Mouse (Mus musculus): ENCODE measurements at regions not wholly inside any gene's neighbourhood (a gene's known extent, or its start where the extent isn't known, plus 50 kb on each side); places are given as distances from the start of the nearest gene placed in this dataset.

- Histone ChIP-seq H3K36me3 (replicated peaks; ENCODE audit: low read length) (no peaks in the 10 kb centered on the region), H3K4me3 (replicated peaks) (no peak overlapping the region), H3K9me3 (no peaks in the 10 kb centered on the region), H3K4me1 (no peaks in the 10 kb centered on the region), H3K27me3 (replicated peaks) (no peaks in the 10 kb centered on the region)
- TF ChIP-seq FLI1 (IDR thresholded peaks at IDR 0.05; ENCODE audit: low read length) (no peak), GATA1 (IDR thresholded peaks at IDR 0.05; ENCODE audit: borderline replicate concordance, low read length) (no peak)
These were observed 374.3 kb upstream of the B430305J03Rik start for GRCm38 (mm10) chr3:61740088-61740487.

GRCm38 (mm10) chr3:61738528-61738927 lies 372.8 kb upstream of the B430305J03Rik start:
- Histone ChIP-seq H3K4me1 (no peaks in the 10 kb centered on the region), H3K9me3 (no peaks in the 10 kb centered on the region)
- TF ChIP-seq FLI1 (IDR thresholded peaks at IDR 0.05; ENCODE audit: low read length) (no peak), GATA1 (IDR thresholded peaks at IDR 0.05; ENCODE audit: borderline replicate concordance, low read length) (no peak)

GRCm38 (mm10) chr3:61716785-61717184 lies 351.0 kb upstream of the B430305J03Rik start:
- Histone ChIP-seq H3K4me3 (replicated peaks) (no peak overlapping the region), H3K9me3 (no peaks in the 10 kb centered on the region), H3K36me3 (replicated peaks; ENCODE audit: low read length) (no peaks in the 10 kb centered on the region), H3K27me3 (replicated peaks) (no peaks in the 10 kb centered on the region), H3K4me1 (no peaks in the 10 kb centered on the region)
- TF ChIP-seq FLI1 (IDR thresholded peaks at IDR 0.05; ENCODE audit: low read length): no peak
- TF ChIP-seq GATA1 (IDR thresholded peaks at IDR 0.05; ENCODE audit: borderline replicate concordance, low read length): no peak

More at GRCm38 (mm10) chr3:61738528-61738927, 372.8 kb upstream of the B430305J03Rik start:
- H3K27me3 ChIP-seq (replicated peaks): no peaks in the 10 kb centered on the region
- no peak overlapping the region for H3K4me3 ChIP-seq (replicated peaks)
- H3K36me3 ChIP-seq (replicated peaks; ENCODE audit: low read length): no peaks in the 10 kb centered on the region

GRCm38 (mm10) chr3:61687933-61688705 lies 322.4 kb upstream of the B430305J03Rik start:
- no peak overlapping the region for H3K4me3 ChIP-seq (replicated peaks)
- H3K4me1 ChIP-seq: no peaks in the 10 kb centered on the region
- no peaks in the 10 kb centered on the region for H3K27me3 ChIP-seq (replicated peaks)
- no peaks in the 10 kb centered on the region for H3K9me3 ChIP-seq
- no peak for TF ChIP-seq GATA1 (IDR thresholded peaks at IDR 0.05; ENCODE audit: borderline replicate concordance, low read length)
- TF ChIP-seq FLI1 (IDR thresholded peaks at IDR 0.05; ENCODE audit: low read length): no peak
- H3K36me3 ChIP-seq (replicated peaks; ENCODE audit: low read length): no peaks in the 10 kb centered on the region

GRCm38 (mm10) chr3:61670874-61671273 lies 305.1 kb upstream of the B430305J03Rik start:
- Histone ChIP-seq H3K4me1 (peaks cover 8% of the 10 kb centered on the region), H3K4me3 (replicated peaks) (peak overlapping the region; percentile 6), H3K9me3 (peaks cover 4% of the 10 kb centered on the region; the same call in 1 of the 2 replicates), H3K27me3 (replicated peaks) (no peaks in the 10 kb centered on the region), H3K36me3 (replicated peaks; ENCODE audit: low read length) (no peaks in the 10 kb centered on the region)
- TF ChIP-seq GATA1 (IDR thresholded peaks at IDR 0.05; ENCODE audit: borderline replicate concordance, low read length) (no peak), FLI1 (IDR thresholded peaks at IDR 0.05; ENCODE audit: low read length) (no peak)

GRCm38 (mm10) chr3:61656143-61656542 lies 290.4 kb upstream of the B430305J03Rik start:
- no peaks in the 10 kb centered on the region for H3K27me3 ChIP-seq (replicated peaks)
- H3K36me3 ChIP-seq (replicated peaks; ENCODE audit: low read length): no peaks in the 10 kb centered on the region
- H3K4me3 ChIP-seq (replicated peaks): no peak overlapping the region
- H3K4me1 ChIP-seq: peaks cover 2% of the 10 kb centered on the region
- TF ChIP-seq FLI1 (IDR thresholded peaks at IDR 0.05; ENCODE audit: low read length) (no peak), GATA1 (IDR thresholded peaks at IDR 0.05; ENCODE audit: borderline replicate concordance, low read length) (no peak)
- no peaks in the 10 kb centered on the region for H3K9me3 ChIP-seq

GRCm38 (mm10) chr3:61628535-61628934 lies 262.8 kb upstream of the B430305J03Rik start:
- no peak for TF ChIP-seq GATA1 (IDR thresholded peaks at IDR 0.05; ENCODE audit: borderline replicate concordance, low read length)
- TF ChIP-seq FLI1 (IDR thresholded peaks at IDR 0.05; ENCODE audit: low read length): no peak
- Histone ChIP-seq H3K4me3 (replicated peaks) (no peak overlapping the region), H3K9me3 (peaks cover 9% of the 10 kb centered on the region; the same call in 1 of the 2 replicates), H3K36me3 (replicated peaks; ENCODE audit: low read length) (no peaks in the 10 kb centered on the region), H3K27me3 (replicated peaks) (no peaks in the 10 kb centered on the region), H3K4me1 (no peaks in the 10 kb centered on the region)

GRCm38 (mm10) chr3:61628099-61628498 lies 262.3 kb upstream of the B430305J03Rik start:
- Histone ChIP-seq H3K4me3 (replicated peaks) (no peak overlapping the region), H3K4me1 (no peaks in the 10 kb centered on the region), H3K36me3 (replicated peaks; ENCODE audit: low read length) (no peaks in the 10 kb centered on the region), H3K27me3 (replicated peaks) (no peaks in the 10 kb centered on the region), H3K9me3 (peaks cover 9% of the 10 kb centered on the region; the same call in 1 of the 2 replicates)
- TF ChIP-seq GATA1 (IDR thresholded peaks at IDR 0.05; ENCODE audit: borderline replicate concordance, low read length): no peak
- TF ChIP-seq FLI1 (IDR thresholded peaks at IDR 0.05; ENCODE audit: low read length): no peak

GRCm38 (mm10) chr3:61623954-61624487 lies 258.3 kb upstream of the B430305J03Rik start:
- H3K4me3 ChIP-seq (replicated peaks): no peak overlapping the region
- TF ChIP-seq GATA1 (IDR thresholded peaks at IDR 0.05; ENCODE audit: borderline replicate concordance, low read length): no peak
- TF ChIP-seq FLI1 (IDR thresholded peaks at IDR 0.05; ENCODE audit: low read length): no peak
- no peaks in the 10 kb centered on the region for H3K36me3 ChIP-seq (replicated peaks; ENCODE audit: low read length)
- peaks cover 5% of the 10 kb centered on the region; the same call in 1 of the 2 replicates for H3K9me3 ChIP-seq
- no peaks in the 10 kb centered on the region for H3K27me3 ChIP-seq (replicated peaks)
- H3K4me1 ChIP-seq: no peaks in the 10 kb centered on the region

- Histone ChIP-seq H3K9me3 (no peaks in the 10 kb centered on the region), H3K4me1 (no peaks in the 10 kb centered on the region), H3K27me3 (replicated peaks) (no peaks in the 10 kb centered on the region), H3K36me3 (replicated peaks; ENCODE audit: low read length) (no peaks in the 10 kb centered on the region), H3K4me3 (replicated peaks) (no peak overlapping the region)
- TF ChIP-seq GATA1 (IDR thresholded peaks at IDR 0.05; ENCODE audit: borderline replicate concordance, low read length) (no peak), FLI1 (IDR thresholded peaks at IDR 0.05; ENCODE audit: low read length) (no peak)
These were observed 239.7 kb upstream of the B430305J03Rik start for GRCm38 (mm10) chr3:61605469-61605868.

All from megakaryocyte, embryonic 14.5 days (primary cell).